Mouse (Mus musculus) forebrain, embryonic 14.5 days (tissue): ENCODE results near the gene Fads2. TPM values are rescaled to one million over a fixed set of nuclear protein-coding genes. Genes with fewer than 3 reads are reported as not detected.
A peak's percentile ranks its signal among the peaks of the same experiment; 100 is the strongest.

Experiments used
- ATAC-seq: fragments of 200-750 bp; cut with Nextera tagmentation; 2 replicates; pipeline ENCODE4 v1.8.0; 2017; ENCODE audit warnings: mild to moderate bottlenecking, moderate library complexity
- DNase-seq: peaks from one replicate; pipeline ENCODE4 v3.0.0-alpha.2; 2015; ENCODE audit warnings: low spot score
- H3K27ac ChIP-seq: fragments of 300-500 bp; sonication (generic); 2 replicates; pipeline ENCODE4 v1.5.1; 2014; ENCODE audit warnings: low read depth, mild to moderate bottlenecking, control low read depth, low read length, moderate library complexity
- H3K27me3 ChIP-seq: fragments of 300-500 bp; sonication (generic); replicated peaks from 2 replicates; pipeline ENCODE4 v1.6.1; 2014; ENCODE audit warnings: low read length, control low read depth, mixed read lengths; ENCODE audit not compliant: control insufficient read depth, insufficient read depth
- H3K36me3 ChIP-seq: fragments of 300-500 bp; sonication (generic); 2 replicates; pipeline ENCODE4 v1.6.1; 2014; ENCODE audit warnings: low read length, control low read depth; ENCODE audit not compliant: control insufficient read depth, insufficient read depth
- H3K4me1 ChIP-seq: fragments of 300-500 bp; sonication (generic); 2 replicates; pipeline ENCODE4 v1.6.1; 2014; ENCODE audit warnings: antibody characterized with exemption, low read length, control low read depth; ENCODE audit not compliant: control insufficient read depth, insufficient read depth
- H3K4me2 ChIP-seq: fragments of 300-500 bp; sonication (generic); 2 replicates; pipeline ENCODE4 v1.6.1; 2014; ENCODE audit warnings: mild to moderate bottlenecking, control low read depth, low read length
- H3K4me3 ChIP-seq: fragments of 300-500 bp; sonication (generic); 2 replicates; pipeline ENCODE4 v1.5.1; 2014; ENCODE audit warnings: low read depth, low read length, control low read depth
- H3K9ac ChIP-seq: fragments of 300-500 bp; sonication (generic); 2 replicates; pipeline ENCODE4 v1.6.1; 2014; ENCODE audit warnings: mild to moderate bottlenecking, low read length, control low read depth, moderate library complexity
- H3K9me3 ChIP-seq: fragments of 300-500 bp; sonication (generic); replicated peaks from 2 replicates; pipeline ENCODE4 v1.6.1; 2016; ENCODE audit warnings: low read length, control low read depth, mixed read lengths; ENCODE audit not compliant: control insufficient read depth
- WGBS: fragments of 180-500 bp; shearing (Covaris S2); extraction: QIAGEN DNeasy Blood & Tissue Kit; methylation state at CpG from one replicate; pipeline ENCODE4 v1.1.7; 2014; 5-methylcytosine and 5-hydroxymethylcytosine counted together
- polyA plus RNA-seq: library from polyadenylated mRNA; unstranded; fragments of >200 nt; fragmentation: Nextera tagmentation; extraction: Ambion mirVana; gene quantifications from 2 replicates; pipeline ENCODE4 v1.2.1, GENCODE M21; 2014

Gene Fads2
- polyA plus RNA-seq, 1 experiment from 2014 or later, result 71.1 TPM

DNA sequence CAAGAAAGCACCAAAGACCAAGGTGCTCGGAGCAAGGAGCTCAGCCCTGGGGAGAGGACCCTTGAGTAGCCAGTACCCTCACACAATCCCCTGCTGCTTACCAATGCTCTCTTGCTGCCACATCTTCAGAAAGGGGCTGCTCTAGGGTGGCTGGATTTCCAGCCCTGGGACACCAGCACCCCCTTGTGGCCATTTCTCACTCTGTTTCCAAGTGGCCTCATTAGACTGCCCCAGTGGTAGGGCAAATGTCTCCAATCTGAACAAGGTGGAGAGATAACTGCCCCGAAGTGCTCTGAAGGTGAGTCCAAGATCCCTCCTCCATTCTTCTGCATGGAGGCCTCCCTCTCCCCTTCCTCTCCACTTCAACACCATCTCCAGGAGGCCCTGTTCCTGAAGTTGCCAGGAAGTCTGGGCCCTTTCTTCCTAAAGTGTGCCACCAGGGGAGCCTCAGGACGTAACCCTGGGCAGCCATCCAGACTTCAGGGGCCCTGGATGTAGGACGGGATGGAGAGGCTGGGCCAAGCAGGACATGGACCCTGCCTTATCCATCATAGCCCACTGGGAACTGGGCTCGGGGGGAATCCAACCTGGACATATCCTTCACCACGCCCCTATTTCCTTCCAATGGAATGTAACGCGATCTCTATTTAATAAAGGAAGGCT is 66.6 kb downstream of the Fads2 start:
- peaks cover 3% of the 10 kb centered on the region; the same call in 1 of the 2 replicates for H3K4me1 ChIP-seq
- no peaks in the 10 kb centered on the region for H3K27me3 ChIP-seq
- H3K4me2 ChIP-seq, result no peak overlapping the region
- DNase-seq, result peak; percentile 77
- no peaks in the 10 kb centered on the region for H3K36me3 ChIP-seq
- H3K27ac ChIP-seq, result no peak overlapping the region
- H3K9ac ChIP-seq, result no peak overlapping the region
- ATAC-seq, result peak; percentile 77
- H3K9me3 ChIP-seq, result no peaks in the 10 kb centered on the region
- no peak overlapping the region for H3K4me3 ChIP-seq
- WGBS, result 49% methylated on average over 8 of the region's 8 CpGs

GRCm38 (mm10) chr19:10034356-10034755 is 67.2 kb downstream of the Fads2 start:
- no peaks in the 10 kb centered on the region for H3K9me3 ChIP-seq
- no peak for ATAC-seq
- H3K4me3 ChIP-seq, result no peak overlapping the region
- H3K27me3 ChIP-seq, result no peaks in the 10 kb centered on the region
- no peak overlapping the region for H3K9ac ChIP-seq
- WGBS, result 85% methylated on average over 5 of the region's 5 CpGs
- DNase-seq, result no peak
- no peak overlapping the region for H3K4me2 ChIP-seq
- H3K4me1 ChIP-seq, result peaks cover 3% of the 10 kb centered on the region; the same call in 1 of the 2 replicates
- no peak overlapping the region for H3K27ac ChIP-seq
- H3K36me3 ChIP-seq, result no peaks in the 10 kb centered on the region

DNA sequence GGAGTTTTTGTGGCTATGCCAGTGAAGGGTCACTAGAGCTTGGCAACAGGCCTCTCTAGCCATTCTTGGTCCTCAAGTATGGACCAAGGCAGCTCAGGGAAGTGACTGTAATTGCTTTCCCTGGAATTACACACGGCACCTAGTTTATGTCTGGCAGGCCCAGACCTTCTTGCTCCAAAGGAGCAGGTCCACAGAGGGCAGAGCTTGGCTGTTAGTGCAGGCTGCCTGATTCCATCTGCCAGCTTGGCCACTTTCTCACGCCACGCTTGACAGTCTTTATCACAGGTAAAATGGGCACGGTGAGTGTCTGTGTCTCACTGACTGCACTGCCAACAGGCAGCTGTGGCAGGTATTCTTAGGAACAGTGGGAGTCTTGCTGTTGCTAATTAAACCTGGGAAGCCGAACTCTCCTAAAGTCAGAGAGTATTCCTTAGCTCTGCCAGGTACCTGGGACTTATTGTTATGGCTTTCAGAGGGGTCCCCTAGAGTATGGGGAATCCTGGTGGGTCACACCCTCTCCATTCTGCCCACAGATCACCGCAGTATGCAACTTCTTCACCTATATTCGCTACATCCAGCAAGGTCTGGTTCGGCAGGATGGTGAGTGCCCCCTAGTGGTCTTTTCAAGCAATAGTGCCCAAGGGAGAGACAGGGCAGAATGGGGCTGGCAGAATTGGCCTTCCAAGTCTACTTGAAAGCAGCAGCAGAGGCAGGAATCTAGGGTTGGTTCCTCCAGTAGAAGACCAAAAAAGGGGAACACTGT is 68.2 kb downstream of the Fads2 start:
- 30% methylated on average over 8 of the region's 8 CpGs for WGBS
- no peak overlapping the region for H3K4me2 ChIP-seq
- no peaks in the 10 kb centered on the region for H3K4me1 ChIP-seq
- DNase-seq, result peak; percentile 82
- no peaks in the 10 kb centered on the region for H3K9me3 ChIP-seq
- H3K4me3 ChIP-seq, result no peak overlapping the region
- H3K27me3 ChIP-seq, result no peaks in the 10 kb centered on the region
- H3K27ac ChIP-seq, result no peak overlapping the region
- peak; percentile 79 for ATAC-seq
- no peaks in the 10 kb centered on the region for H3K36me3 ChIP-seq
- no peak overlapping the region for H3K9ac ChIP-seq

- ATAC-seq, result no peak
- Histone ChIP-seq H3K4me3 (no peak overlapping the region), H3K9ac (no peak overlapping the region), H3K9me3 (no peaks in the 10 kb centered on the region), H3K4me2 (no peak overlapping the region), H3K27ac (no peak overlapping the region), H3K27me3 (no peaks in the 10 kb centered on the region), H3K4me1 (peaks cover 9% of the 10 kb centered on the region; the same call in 1 of the 2 replicates), H3K36me3 (peaks cover 4% of the 10 kb centered on the region; the same call in 1 of the 2 replicates)
- DNase-seq, result no peak
- 88% methylated on average over 2 of the region's 2 CpGs for WGBS
Measured at GRCm38 (mm10) chr19:10029746-10030145, 71.8 kb downstream of the Fads2 start.

DNA sequence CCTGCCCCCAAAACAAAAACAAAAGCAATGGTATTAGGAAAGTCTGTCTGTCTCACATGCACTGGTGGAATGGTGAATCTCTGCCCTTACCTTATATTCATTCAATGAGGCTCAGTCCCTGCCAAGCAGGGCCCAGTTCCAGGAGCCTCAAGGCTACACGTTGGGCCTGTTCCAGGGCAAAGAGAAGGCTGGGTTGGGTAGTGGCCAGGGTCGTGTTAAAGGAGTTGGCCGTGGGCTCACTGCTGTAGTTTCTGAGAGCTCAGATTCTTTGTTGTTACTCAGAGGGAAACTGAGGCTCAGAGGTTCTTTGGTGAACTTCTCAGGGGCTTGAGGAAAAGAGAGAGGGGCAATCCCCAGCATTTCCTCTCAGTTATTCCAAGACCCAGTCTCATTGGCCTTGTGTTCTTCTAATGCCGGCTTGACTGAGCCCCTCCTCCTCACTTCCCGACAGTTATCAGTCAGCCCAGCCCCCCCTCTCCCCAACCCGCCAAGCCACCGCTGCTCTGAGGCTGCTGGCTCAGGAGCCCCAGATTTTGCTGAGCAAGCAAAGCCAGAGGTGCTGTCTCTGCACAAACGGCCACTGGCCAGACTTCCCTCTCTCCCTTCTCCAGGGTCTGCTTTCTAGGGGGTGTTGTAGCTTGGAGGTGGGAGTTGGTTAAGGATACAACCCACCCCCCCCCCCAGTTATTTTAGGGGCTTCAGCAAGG is 76.2 kb downstream of the Fads2 start:
- Histone ChIP-seq H3K27me3 (no peaks in the 10 kb centered on the region), H3K9ac (no peak overlapping the region), H3K4me2 (peak overlapping the region; percentile 14; the same call in 1 of the 2 replicates), H3K4me1 (peaks cover 9% of the 10 kb centered on the region; the same call in 1 of the 2 replicates), H3K4me3 (no peak overlapping the region), H3K36me3 (peaks cover 4% of the 10 kb centered on the region; the same call in 1 of the 2 replicates), H3K27ac (peak overlapping the region; percentile 39; the same call in 1 of the 2 replicates), H3K9me3 (no peaks in the 10 kb centered on the region)
- ATAC-seq, result peak; percentile 48
- peak; percentile 70 for DNase-seq
- WGBS, result 16% methylated on average over 8 of the region's 8 CpGs

GRCm38 (mm10) chr19:10023304-10023758 is 78.2 kb downstream of the Fads2 start:
- H3K9ac ChIP-seq, result no peak overlapping the region
- no peaks in the 10 kb centered on the region for H3K27me3 ChIP-seq
- ATAC-seq, result no peak
- 67% methylated on average over 9 of the region's 9 CpGs for WGBS
- H3K36me3 ChIP-seq, result peaks cover 4% of the 10 kb centered on the region; the same call in 1 of the 2 replicates
- no peak overlapping the region for H3K27ac ChIP-seq
- no peak overlapping the region for H3K4me3 ChIP-seq
- no peak overlapping the region for H3K4me2 ChIP-seq
- DNase-seq, result no peak
- H3K4me1 ChIP-seq, result peaks cover 18% of the 10 kb centered on the region; the same call in 1 of the 2 replicates
- no peaks in the 10 kb centered on the region for H3K9me3 ChIP-seq

- ATAC-seq (no peak), DNase-seq (peak; percentile 55)
- Histone ChIP-seq H3K27ac (no peak overlapping the region), H3K4me2 (no peak overlapping the region), H3K9me3 (no peaks in the 10 kb centered on the region), H3K27me3 (no peaks in the 10 kb centered on the region), H3K9ac (no peak overlapping the region), H3K4me3 (no peak overlapping the region), H3K4me1 (peaks cover 20% of the 10 kb centered on the region), H3K36me3 (peaks cover 3% of the 10 kb centered on the region; the same call in 1 of the 2 replicates)
- 65% methylated on average over 5 of the region's 5 CpGs for WGBS
Measured at GRCm38 (mm10) chr19:10022414-10023303, 78.9 kb downstream of the Fads2 start.

GRCm38 (mm10) chr19:10021981-10022380 is 79.6 kb downstream of the Fads2 start:
- WGBS, result 89% methylated on average over 2 of the region's 2 CpGs
- no peaks in the 10 kb centered on the region for H3K36me3 ChIP-seq
- no peak overlapping the region for H3K4me2 ChIP-seq
- DNase-seq (no peak), ATAC-seq (no peak)
- no peak overlapping the region for H3K4me3 ChIP-seq
- H3K9ac ChIP-seq, result no peak overlapping the region
- H3K27ac ChIP-seq, result no peak overlapping the region
- H3K27me3 ChIP-seq, result no peaks in the 10 kb centered on the region
- H3K9me3 ChIP-seq, result no peaks in the 10 kb centered on the region
- H3K4me1 ChIP-seq, result peaks cover 20% of the 10 kb centered on the region
